Mouse (Mus musculus): ENCODE data around the gene Mpdz.

GRCm38 (mm10) chr4:81251934-81252333 lies 190.7 kb downstream of the Mpdz start:
- TF ChIP-seq CTCF (IDR thresholded peaks at IDR 0.05 in 2 of 3, conservative IDR thresholded peaks at IDR 0.05 in 1 of 3; ENCODE audit: control insufficient read depth in 1 of 3, insufficient read depth in 1 of 3, low read depth in 2 of 3, low read length in 3 of 3, poor library complexity in 1 of 3, severe bottlenecking in 1 of 3) (peak; percentile 62 to 67 (median 64)), MAFK (IDR thresholded peaks at IDR 0.05; ENCODE audit: borderline replicate concordance, low read depth, low read length) (no peak), NELFE (IDR thresholded peaks at IDR 0.05; ENCODE audit: low read depth, low read length) (no peak), GABPA (IDR thresholded peaks at IDR 0.05; ENCODE audit: low read depth, low read length) (no peak), ZKSCAN1 (IDR thresholded peaks at IDR 0.05; ENCODE audit: low read depth, low read length) (no peak), POLR2AphosphoS2 (IDR thresholded peaks at IDR 0.05; ENCODE audit: low read length) (no peak)

Data from MEL (cell line).